Mouse (Mus musculus): ENCODE results near the gene Prkaca. TPM values are rescaled to one million over a fixed set of nuclear protein-coding genes. Genes with fewer than 3 reads are reported as not detected.
A peak's percentile ranks its signal among the peaks of the same experiment; 100 is the strongest.

Gene Prkaca
- total and polyA plus RNA-seq, 2 experiments, result 23.0 to 47.8 TPM

DNA sequence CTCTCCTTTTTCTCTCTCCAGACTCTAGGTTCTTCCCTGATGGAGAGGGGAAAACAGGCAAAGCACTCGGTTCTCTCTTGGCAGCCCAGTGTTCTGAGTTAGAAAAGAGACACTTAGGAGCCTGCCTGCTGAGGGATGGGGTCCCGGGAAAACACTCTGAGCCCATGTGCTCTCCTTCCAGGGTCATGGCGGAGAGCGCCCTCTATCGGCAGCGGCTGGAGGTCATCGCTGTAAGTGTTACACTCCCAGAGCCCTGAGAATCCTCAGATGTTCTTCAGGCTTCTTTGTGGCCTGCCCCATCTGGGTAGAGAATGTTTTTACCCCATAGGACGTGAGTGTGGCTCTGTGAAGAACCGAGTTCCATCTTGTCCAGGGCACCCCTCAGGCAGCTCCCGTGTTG, 51.4 kb downstream of the Prkaca start:
- DNase-seq (ENCODE audit: extremely low read depth, low read depth, low spot score), result no peak
- H3K4me1 ChIP-seq (ENCODE audit: control insufficient read depth, insufficient read depth, low read length), result no peaks in the 10 kb centered on the region
- 11% methylated on average over 10 of the region's 10 CpGs for WGBS
- no peaks in the 10 kb centered on the region for H3K36me3 ChIP-seq (ENCODE audit: control insufficient read depth, insufficient read depth, low read length)
- H3K79me2 ChIP-seq (ENCODE audit: control insufficient read depth, insufficient read depth, low read length), result no peaks in the 10 kb centered on the region
- no peak overlapping the region for H3K4me3 ChIP-seq (ENCODE audit: insufficient read depth, low read depth, low read length)
- H3K27me3 ChIP-seq (ENCODE audit: control insufficient read depth, insufficient read depth, low read length), result peaks cover 7% of the 10 kb centered on the region
- no peak overlapping the region for H3K9ac ChIP-seq (ENCODE audit: low read depth, low read length)
- peak; percentile 86 for TF ChIP-seq CTCF (IDR thresholded peaks at IDR 0.05; ENCODE audit: low read depth, low read length)
- no peak for TF ChIP-seq POLR2A (IDR thresholded peaks at IDR 0.05; ENCODE audit: extremely low read depth, insufficient read depth, low read length)
- H3K27ac ChIP-seq (replicated peaks; ENCODE audit: insufficient read depth, low read depth, low read length), result no peak overlapping the region

DNA sequence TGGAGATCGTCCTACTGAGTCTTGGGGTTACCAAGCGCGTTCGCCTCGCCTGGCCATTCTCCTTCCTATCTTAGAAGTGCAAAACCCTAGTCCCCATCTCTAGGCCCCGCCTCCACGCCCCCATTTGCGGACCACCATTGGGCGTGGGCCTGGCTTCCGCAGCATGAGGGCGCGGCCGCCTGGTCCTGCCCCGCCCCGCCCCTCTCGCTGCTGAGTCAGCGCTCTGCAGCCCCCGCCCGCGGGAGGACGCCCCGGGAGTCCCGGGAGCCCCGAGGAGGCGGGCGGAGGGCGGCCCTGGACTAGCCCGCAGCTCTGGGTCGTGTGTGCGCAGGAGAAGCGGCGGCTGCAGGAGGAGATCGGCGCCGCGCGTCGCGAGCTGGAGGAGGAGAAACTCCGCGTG, 53.1 kb downstream of the Prkaca start:
- Histone ChIP-seq H3K4me1 (ENCODE audit: control insufficient read depth, insufficient read depth, low read length) (no peaks in the 10 kb centered on the region), H3K36me3 (ENCODE audit: control insufficient read depth, insufficient read depth, low read length) (no peaks in the 10 kb centered on the region), H3K4me3 (ENCODE audit: insufficient read depth, low read depth, low read length) (no peak overlapping the region), H3K27ac (replicated peaks; ENCODE audit: insufficient read depth, low read depth, low read length) (no peak overlapping the region), H3K27me3 (ENCODE audit: control insufficient read depth, insufficient read depth, low read length) (peaks cover 7% of the 10 kb centered on the region), H3K9ac (ENCODE audit: low read depth, low read length) (no peak overlapping the region), H3K79me2 (ENCODE audit: control insufficient read depth, insufficient read depth, low read length) (no peaks in the 10 kb centered on the region)
- TF ChIP-seq CTCF (IDR thresholded peaks at IDR 0.05; ENCODE audit: low read depth, low read length) (no peak), POLR2A (IDR thresholded peaks at IDR 0.05; ENCODE audit: extremely low read depth, insufficient read depth, low read length) (no peak)
- DNase-seq (ENCODE audit: extremely low read depth, low read depth, low spot score), result no peak
- 5% methylated on average over 37 of the region's 41 CpGs for WGBS

DNA sequence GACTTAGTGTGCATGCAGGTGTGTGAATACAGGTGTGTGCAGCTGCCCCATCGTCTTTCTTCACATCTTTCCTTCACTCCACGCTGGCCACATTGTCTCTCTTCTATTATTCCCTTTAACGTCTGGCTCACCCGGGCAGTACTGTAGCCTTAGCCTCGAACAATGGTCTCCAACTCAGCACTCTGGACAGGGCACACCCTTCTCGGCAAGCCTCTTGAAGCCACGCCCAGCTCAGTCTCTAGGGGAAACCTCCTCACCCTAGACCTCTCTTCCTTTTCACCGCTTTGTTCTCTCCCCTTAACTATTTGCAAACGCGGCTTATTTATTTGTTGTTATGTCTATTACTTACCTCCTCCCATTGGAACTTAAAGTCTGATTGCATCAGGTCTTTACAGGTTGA, 54.7 kb downstream of the Prkaca start:
- Histone ChIP-seq H3K27me3 (ENCODE audit: control insufficient read depth, insufficient read depth, low read length) (peaks cover 7% of the 10 kb centered on the region), H3K36me3 (ENCODE audit: control insufficient read depth, insufficient read depth, low read length) (no peaks in the 10 kb centered on the region), H3K79me2 (ENCODE audit: control insufficient read depth, insufficient read depth, low read length) (no peaks in the 10 kb centered on the region), H3K4me1 (ENCODE audit: control insufficient read depth, insufficient read depth, low read length) (no peaks in the 10 kb centered on the region), H3K9ac (ENCODE audit: low read depth, low read length) (no peak overlapping the region), H3K4me3 (ENCODE audit: insufficient read depth, low read depth, low read length) (no peak overlapping the region), H3K27ac (replicated peaks; ENCODE audit: insufficient read depth, low read depth, low read length) (no peak overlapping the region)
- no peak for TF ChIP-seq CTCF (IDR thresholded peaks at IDR 0.05; ENCODE audit: low read depth, low read length)
- no peak for TF ChIP-seq POLR2A (IDR thresholded peaks at IDR 0.05; ENCODE audit: extremely low read depth, insufficient read depth, low read length)
- WGBS, result 27% methylated on average over 10 of the region's 10 CpGs
- DNase-seq (ENCODE audit: extremely low read depth, low read depth, low spot score), result no peak

DNA sequence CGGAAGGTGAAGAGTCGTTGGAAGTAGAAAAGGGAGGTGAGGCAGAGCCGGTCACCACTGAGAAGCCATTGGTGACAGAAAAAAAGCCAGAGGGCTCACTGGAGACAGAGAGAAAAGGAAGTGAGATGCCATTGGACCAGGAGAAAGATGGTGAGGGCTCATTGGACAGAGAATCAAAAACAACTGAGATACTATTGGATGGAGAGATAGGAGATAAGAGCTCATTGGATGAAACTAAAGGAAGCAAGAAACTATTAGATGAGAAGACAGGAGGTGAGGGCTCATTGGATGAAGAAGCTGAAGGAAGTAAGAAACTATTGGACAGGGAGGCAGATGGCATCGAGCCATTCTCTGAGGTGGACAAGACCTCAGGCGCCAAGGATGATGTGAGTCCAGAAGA, 56.5 kb downstream of the Prkaca start:
- Histone ChIP-seq H3K4me1 (ENCODE audit: control insufficient read depth, insufficient read depth, low read length) (no peaks in the 10 kb centered on the region), H3K27ac (replicated peaks; ENCODE audit: insufficient read depth, low read depth, low read length) (no peak overlapping the region), H3K79me2 (ENCODE audit: control insufficient read depth, insufficient read depth, low read length) (no peaks in the 10 kb centered on the region), H3K27me3 (ENCODE audit: control insufficient read depth, insufficient read depth, low read length) (peaks cover 7% of the 10 kb centered on the region), H3K4me3 (ENCODE audit: insufficient read depth, low read depth, low read length) (no peak overlapping the region), H3K36me3 (ENCODE audit: control insufficient read depth, insufficient read depth, low read length) (no peaks in the 10 kb centered on the region), H3K9ac (ENCODE audit: low read depth, low read length) (no peak overlapping the region)
- 86% methylated on average over 5 of the region's 5 CpGs for WGBS
- no peak for DNase-seq (ENCODE audit: extremely low read depth, low read depth, low spot score)
- TF ChIP-seq POLR2A (IDR thresholded peaks at IDR 0.05; ENCODE audit: extremely low read depth, insufficient read depth, low read length) (no peak), CTCF (IDR thresholded peaks at IDR 0.05; ENCODE audit: low read depth, low read length) (no peak)

DNA sequence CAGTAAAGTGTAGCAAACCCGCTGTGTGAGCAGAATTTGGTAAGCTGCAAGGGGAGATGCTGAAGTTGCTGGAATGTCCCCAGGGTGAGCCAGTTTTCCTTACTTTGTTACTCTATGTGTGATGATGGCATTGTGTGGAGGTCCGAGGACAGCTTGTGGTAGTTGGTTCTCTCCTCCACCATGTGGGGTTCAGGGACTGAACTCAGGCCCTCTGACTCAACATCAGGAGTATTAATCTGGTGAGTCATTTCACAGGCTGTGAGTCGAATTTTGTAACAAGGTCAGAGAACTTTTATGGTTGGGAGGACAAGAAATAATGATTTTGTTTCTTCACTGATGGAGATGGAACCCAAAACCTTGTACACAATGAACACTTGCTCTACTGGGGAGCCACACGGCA, 60.0 kb downstream of the Prkaca start:
- H3K4me1 ChIP-seq (ENCODE audit: control insufficient read depth, insufficient read depth, low read length), result no peaks in the 10 kb centered on the region
- no peak overlapping the region for H3K9ac ChIP-seq (ENCODE audit: low read depth, low read length)
- H3K36me3 ChIP-seq (ENCODE audit: control insufficient read depth, insufficient read depth, low read length), result no peaks in the 10 kb centered on the region
- H3K27ac ChIP-seq (replicated peaks; ENCODE audit: insufficient read depth, low read depth, low read length), result no peak overlapping the region
- no peak for DNase-seq (ENCODE audit: extremely low read depth, low read depth, low spot score)
- no peak for TF ChIP-seq POLR2A (IDR thresholded peaks at IDR 0.05; ENCODE audit: extremely low read depth, insufficient read depth, low read length)
- no peak for TF ChIP-seq CTCF (IDR thresholded peaks at IDR 0.05; ENCODE audit: low read depth, low read length)
- H3K4me3 ChIP-seq (ENCODE audit: insufficient read depth, low read depth, low read length), result no peak overlapping the region
- peaks cover 3% of the 10 kb centered on the region; the same call in 1 of the 2 replicates for H3K27me3 ChIP-seq (ENCODE audit: control insufficient read depth, insufficient read depth, low read length)
- WGBS, result 78% methylated on average over 4 of the region's 4 CpGs
- no peaks in the 10 kb centered on the region for H3K79me2 ChIP-seq (ENCODE audit: control insufficient read depth, insufficient read depth, low read length)

DNA sequence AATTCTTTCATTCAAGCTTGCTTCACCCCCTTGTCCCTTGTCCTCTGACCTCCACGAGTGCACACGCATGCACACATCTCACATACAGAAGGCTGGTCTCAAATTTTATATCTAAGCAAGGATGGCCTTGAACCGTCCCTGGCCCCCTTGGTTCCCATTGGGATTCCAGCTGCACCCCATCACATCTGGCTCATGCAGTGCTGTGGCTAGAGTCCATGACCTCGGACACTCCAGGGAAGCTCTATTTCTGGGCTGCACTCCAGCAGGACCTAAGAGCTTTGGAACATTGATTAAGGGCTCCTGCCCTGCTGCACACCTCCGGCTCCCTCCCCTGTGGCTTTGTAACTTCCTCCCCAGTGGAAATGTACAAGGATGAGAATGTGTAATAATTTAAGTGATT, 65.2 kb downstream of the Prkaca start:
- TF ChIP-seq POLR2A (IDR thresholded peaks at IDR 0.05; ENCODE audit: extremely low read depth, insufficient read depth, low read length), result no peak
- no peak for TF ChIP-seq CTCF (IDR thresholded peaks at IDR 0.05; ENCODE audit: low read depth, low read length)
- no peaks in the 10 kb centered on the region for H3K79me2 ChIP-seq (ENCODE audit: control insufficient read depth, insufficient read depth, low read length)
- no peak overlapping the region for H3K4me3 ChIP-seq (ENCODE audit: insufficient read depth, low read depth, low read length)
- no peaks in the 10 kb centered on the region for H3K36me3 ChIP-seq (ENCODE audit: control insufficient read depth, insufficient read depth, low read length)
- peaks cover 4% of the 10 kb centered on the region for H3K27me3 ChIP-seq (ENCODE audit: control insufficient read depth, insufficient read depth, low read length)
- H3K27ac ChIP-seq (replicated peaks; ENCODE audit: insufficient read depth, low read depth, low read length), result no peak overlapping the region
- H3K9ac ChIP-seq (ENCODE audit: low read depth, low read length), result no peak overlapping the region
- peak; percentile 41 for DNase-seq (ENCODE audit: extremely low read depth, low read depth, low spot score)
- 53% methylated on average over 5 of the region's 5 CpGs for WGBS
- H3K4me1 ChIP-seq (ENCODE audit: control insufficient read depth, insufficient read depth, low read length), result no peaks in the 10 kb centered on the region
